Mouse (Mus musculus) liver, adult 2 months (tissue): ENCODE results near the gene Mybpc2. TPM values are rescaled to one million over a fixed set of nuclear protein-coding genes. Genes with fewer than 3 reads are reported as not detected.

ENCODE experiments used
- DNase-seq: peaks from one replicate; pipeline ENCODE4 v3.0.0-alpha.2; 2011; ENCODE audit warnings: low read depth, low spot score; ENCODE audit errors: extremely low read depth
- H3K27ac ChIP-seq: fragments of 200-500 bp; replicated peaks from 2 replicates; pipeline ENCODE4 v1.5.1; 2012; ENCODE audit warnings: low read depth, mild to moderate bottlenecking, control low read depth, inconsistent platforms, low read length; ENCODE audit not compliant: insufficient read depth
- H3K27me3 ChIP-seq: fragments of 200-500 bp; 2 replicates; pipeline ENCODE4 v1.6.1; 2012; ENCODE audit warnings: mild to moderate bottlenecking, moderate library complexity, low read length, inconsistent platforms; ENCODE audit not compliant: control insufficient read depth, insufficient read depth
- H3K36me3 ChIP-seq: fragments of 200-500 bp; 2 replicates; pipeline ENCODE4 v1.6.1; 2012; ENCODE audit warnings: low read length, inconsistent platforms; ENCODE audit not compliant: control insufficient read depth, insufficient read depth
- H3K4me1 ChIP-seq: fragments of 200-500 bp; 2 replicates; pipeline ENCODE4 v1.6.1; 2011; ENCODE audit warnings: low read length; ENCODE audit not compliant: control insufficient read depth, insufficient read depth
- H3K4me3 ChIP-seq: fragments of 200-500 bp; 2 replicates; pipeline ENCODE4 v1.5.1; 2011; ENCODE audit warnings: low read depth, mild to moderate bottlenecking, control low read depth, low read length, moderate library complexity; ENCODE audit not compliant: insufficient read depth
- H3K79me2 ChIP-seq: fragments of 200-500 bp; 2 replicates; pipeline ENCODE4 v1.6.1; 2012; ENCODE audit warnings: inconsistent platforms, mild to moderate bottlenecking, low read length, moderate library complexity; ENCODE audit not compliant: control insufficient read depth, insufficient read depth
- H3K9ac ChIP-seq: fragments of 200-500 bp; 2 replicates; pipeline ENCODE4 v1.6.1; 2012; ENCODE audit warnings: low read depth, mild to moderate bottlenecking, control low read depth, inconsistent platforms, low read length
- CTCF ChIP-seq: fragments of 200-500 bp; IDR thresholded peaks from 2 replicates; pipeline ENCODE4 v1.5.1; 2011; ENCODE audit warnings: low read depth, low read length, control low read depth
- POLR2A ChIP-seq: fragments of 200-500 bp; IDR thresholded peaks from 2 replicates; pipeline ENCODE4 v1.6.1; 2011; ENCODE audit warnings: low read length, control low read depth; ENCODE audit not compliant: insufficient read depth; ENCODE audit errors: extremely low read depth
- WGBS: fragments of 180-500 bp; shearing (Covaris S2); methylation state at CpG from one replicate; pipeline ENCODE4 v1.1.7; 2018; 5-methylcytosine and 5-hydroxymethylcytosine counted together
- polyA plus RNA-seq: library from polyadenylated mRNA; depleted of rRNA; stranded (reverse); fragments of >200 nt; gene quantifications from 2 replicates; pipeline ENCODE4 v1.2.3, GENCODE M21; 2012
- total RNA-seq: library from RNA; depleted of rRNA; stranded (reverse); fragments of >200 nt; gene quantifications from 2 replicates; pipeline ENCODE4 v1.2.3, GENCODE M21; 2014

Gene Mybpc2
- total and polyA plus RNA-seq, 2 experiments, result 0.55 TPM; not detected in 1

DNA sequence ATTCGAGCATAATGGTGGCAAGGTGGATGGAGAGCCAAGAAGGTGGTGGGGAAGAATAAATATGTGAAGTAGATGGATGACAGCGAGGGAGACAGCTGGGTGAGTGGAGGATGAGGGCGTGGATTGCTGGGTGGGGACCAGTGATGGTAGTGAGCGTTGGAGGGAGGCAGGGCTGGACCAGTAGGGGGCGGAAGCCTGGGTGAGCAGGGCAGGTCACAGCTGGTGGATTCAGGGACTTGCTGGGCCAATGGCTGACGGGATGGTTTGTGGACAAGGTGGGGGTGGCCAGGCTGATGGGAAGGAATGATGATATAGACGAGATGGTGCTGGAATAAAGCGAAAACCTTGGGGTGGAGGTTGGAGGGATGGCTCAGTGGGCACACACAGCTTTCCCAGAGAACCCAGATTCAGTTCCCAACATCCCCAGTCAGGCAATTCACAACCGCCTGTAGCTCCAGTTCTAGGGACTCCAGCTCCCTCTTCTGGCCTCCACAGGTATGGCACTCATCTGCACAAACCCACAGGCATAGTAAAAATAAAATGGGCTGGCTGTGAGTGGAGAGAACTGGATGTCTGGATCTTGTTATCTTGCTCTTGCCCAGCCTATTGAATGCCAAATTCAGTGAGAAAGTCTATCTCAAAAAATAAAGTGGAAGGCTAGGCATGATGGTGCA is 5.1 kb downstream of the Mybpc2 start:
- 74% methylated on average over 9 of the region's 9 CpGs for WGBS

GRCm38 (mm10) chr7:44507491-44507890 is 17.0 kb downstream of the Mybpc2 start:
- Histone ChIP-seq H3K9ac (no peak overlapping the region), H3K4me3 (no peak overlapping the region), H3K36me3 (no peaks in the 10 kb centered on the region), H3K4me1 (no peaks in the 10 kb centered on the region), H3K79me2 (no peaks in the 10 kb centered on the region), H3K27ac (no peak overlapping the region), H3K27me3 (peaks cover 4% of the 10 kb centered on the region; the same call in 1 of the 2 replicates)
- TF ChIP-seq POLR2A (no peak), CTCF (no peak)
- DNase-seq, result no peak

More for the DNA sequence above, 5.1 kb downstream of the Mybpc2 start:
- no peak overlapping the region for H3K4me3 ChIP-seq
- H3K27me3 ChIP-seq, result peaks cover 3% of the 10 kb centered on the region; the same call in 1 of the 2 replicates
- no peaks in the 10 kb centered on the region for H3K79me2 ChIP-seq
- no peaks in the 10 kb centered on the region for H3K36me3 ChIP-seq
- no peak overlapping the region for H3K27ac ChIP-seq
- H3K9ac ChIP-seq, result no peak overlapping the region
- no peaks in the 10 kb centered on the region for H3K4me1 ChIP-seq
- DNase-seq, result no peak
- TF ChIP-seq CTCF (peak; percentile 54), POLR2A (no peak)

DNA sequence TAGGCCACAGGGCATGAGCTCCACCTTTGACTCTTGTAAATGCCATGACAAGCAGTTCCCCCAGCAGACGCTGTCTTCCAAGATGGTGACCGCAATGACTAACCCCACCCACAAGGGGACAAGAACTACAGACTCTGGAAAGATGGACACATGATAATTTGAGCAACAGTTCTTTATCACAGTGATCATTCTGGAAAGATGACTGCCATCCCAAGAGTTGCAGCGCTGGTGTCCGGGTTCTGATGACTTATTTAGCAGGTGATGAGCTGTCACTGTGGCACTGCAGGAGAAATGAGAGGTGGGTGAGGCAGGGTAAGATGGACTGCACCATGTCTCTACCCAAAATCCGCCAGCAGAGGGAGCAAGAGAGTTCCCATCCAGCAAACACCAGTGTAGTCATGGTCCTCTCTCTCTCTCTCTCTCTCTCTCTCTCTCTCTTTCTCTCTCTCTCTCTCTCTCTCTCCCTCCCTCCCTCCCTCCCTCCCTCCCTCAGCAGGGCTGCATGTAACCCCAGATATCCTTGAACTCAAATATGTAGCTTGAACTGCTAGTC is 22.8 kb downstream of the Mybpc2 start:
- WGBS, result 36% methylated on average over 5 of the region's 5 CpGs
- Histone ChIP-seq H3K36me3 (no peaks in the 10 kb centered on the region), H3K27ac (no peak overlapping the region), H3K4me3 (no peak overlapping the region), H3K27me3 (no peaks in the 10 kb centered on the region), H3K79me2 (no peaks in the 10 kb centered on the region), H3K9ac (no peak overlapping the region), H3K4me1 (peaks cover 16% of the 10 kb centered on the region)
- peak; percentile 80 for TF ChIP-seq CTCF
- TF ChIP-seq POLR2A, result no peak
- DNase-seq, result peak; percentile 34

GRCm38 (mm10) chr7:44500046-44500445 is 24.4 kb downstream of the Mybpc2 start:
- no peak for DNase-seq
- Histone ChIP-seq H3K4me1 (peaks cover 25% of the 10 kb centered on the region), H3K36me3 (no peaks in the 10 kb centered on the region), H3K79me2 (peaks cover 5% of the 10 kb centered on the region; the same call in 1 of the 2 replicates), H3K9ac (no peak overlapping the region), H3K27me3 (no peaks in the 10 kb centered on the region), H3K27ac (no peak overlapping the region), H3K4me3 (no peak overlapping the region)
- 75% methylated on average over 20 of the region's 20 CpGs for WGBS
- TF ChIP-seq CTCF (no peak), POLR2A (no peak)

- TF ChIP-seq CTCF (no peak), POLR2A (no peak)
- Histone ChIP-seq H3K27me3 (no peaks in the 10 kb centered on the region), H3K36me3 (no peaks in the 10 kb centered on the region), H3K4me3 (no peak overlapping the region), H3K79me2 (peaks cover 8% of the 10 kb centered on the region; the same call in 1 of the 2 replicates), H3K9ac (no peak overlapping the region), H3K27ac (peak overlapping the region; percentile 64), H3K4me1 (peaks cover 25% of the 10 kb centered on the region)
- DNase-seq, result peak; percentile 79
- 18% methylated on average over 1 of the region's 1 CpGs for WGBS
These were observed 25.5 kb downstream of the Mybpc2 start for GRCm38 (mm10) chr7:44498922-44499321.
